Mouse (Mus musculus) hematopoietic stem cell, adult 5-6 weeks (primary cell): ENCODE measurements around the gene Plekhg6. TPM values are rescaled to one million over a fixed set of nuclear protein-coding genes. Genes with fewer than 3 reads are reported as not detected.

Source experiments
- ATAC-seq, 2 experiments: fragments of 125-278 bp in 1 of 2; replicated peaks in 1 of 2; 2 replicates each; pipeline ENCODE4 v1.8.0; 2016 to 2017; ENCODE audit warnings: inconsistent platforms in 2 of 2, mild to moderate bottlenecking in 2 of 2, moderate number of reproducible peaks in 2 of 2, low read depth in 1 of 2, moderate TSS enrichment in 1 of 2; ENCODE audit not compliant: low FRiP score in 2 of 2, poor library complexity in 2 of 2, severe bottlenecking in 2 of 2, insufficient read depth in 1 of 2, low TSS enrichment in 1 of 2
- total RNA-seq: library from RNA; stranded (forward); fragments of 172-1452, 232-1000 nt; gene quantifications from 2 replicates; pipeline ENCODE4 v1.2.3, GENCODE M21; 2017

Plekhg6 gene
- total RNA-seq, 1 experiment from 2014 or later: 0.25 TPM

GRCm38 (mm10) chr6:125361467-125362291, 18.9 kb downstream of the Plekhg6 start:
- 0 out of 4 replicates have a peak, but pooled peaks of 1 of the 2 experiments have one; percentile 32 for ATAC-seq

- ATAC-seq: no peak
Observed at GRCm38 (mm10) chr6:125360846-125361245, 19.7 kb downstream of the Plekhg6 start.

- no peak; a peak in 1 of 4 replicates for ATAC-seq
Observed at GRCm38 (mm10) chr6:125359999-125360398, 20.6 kb downstream of the Plekhg6 start.

GRCm38 (mm10) chr6:125357334-125357733, 23.3 kb downstream of the Plekhg6 start:
- no peak for ATAC-seq

GRCm38 (mm10) chr6:125356264-125356663, 24.3 kb downstream of the Plekhg6 start:
- no peak for ATAC-seq

- 0 out of 4 replicates have a peak, but pooled peaks of 1 of the 2 experiments have one; percentile 43 for ATAC-seq
Observed at GRCm38 (mm10) chr6:125355197-125355741, 25.3 kb downstream of the Plekhg6 start.

GRCm38 (mm10) chr6:125354352-125355151, 26.0 kb downstream of the Plekhg6 start:
- ATAC-seq: 0 out of 4 replicates have a peak, but pooled peaks of 1 of the 2 experiments have one; percentile 8

GRCm38 (mm10) chr6:125353655-125354054, 26.9 kb downstream of the Plekhg6 start:
- ATAC-seq: no peak

GRCm38 (mm10) chr6:125353221-125353620, 27.4 kb downstream of the Plekhg6 start:
- no peak for ATAC-seq

GRCm38 (mm10) chr6:125352811-125353210, 27.8 kb downstream of the Plekhg6 start:
- no peak for ATAC-seq

- ATAC-seq: no peak
Observed at GRCm38 (mm10) chr6:125352046-125352384, 28.6 kb downstream of the Plekhg6 start.

- no peak; a peak in 1 of 4 replicates for ATAC-seq
Observed at GRCm38 (mm10) chr6:125351368-125352045, 29.1 kb downstream of the Plekhg6 start.

- ATAC-seq: no peak
Observed at GRCm38 (mm10) chr6:125350995-125351324, 29.6 kb downstream of the Plekhg6 start.

- peak in 1 of 2 experiments; percentile 22; a peak in 1 of 4 replicates for ATAC-seq
Observed at GRCm38 (mm10) chr6:125350231-125350994, 30.2 kb downstream of the Plekhg6 start.

- ATAC-seq: peak; percentile 78 to 84
Observed at GRCm38 (mm10) chr6:125349575-125350230, 30.9 kb downstream of the Plekhg6 start.
